Mouse (Mus musculus): ENCODE results near the gene Soga1.

Soga1 gene

GRCm38 (mm10) chr2:157078793-157079700, at the start of gene Soga1:
TSS of gene Soga1 (minus strand) at chr2:157079254.
- DNase-seq = peak; percentile 89 to 97

- peak; percentile 28 to 44 for DNase-seq
Observed at GRCm38 (mm10) chr2:157128072-157128471, 49.0 kb upstream of the Soga1 start.

GRCm38 (mm10) chr2:157127370-157127769, 48.3 kb upstream of the Soga1 start:
- no peak for DNase-seq

- DNase-seq = no peak
Observed at GRCm38 (mm10) chr2:157125246-157125645, 46.2 kb upstream of the Soga1 start.

- DNase-seq = no peak
Observed at GRCm38 (mm10) chr2:157121766-157122165, 42.7 kb upstream of the Soga1 start.

- DNase-seq = no peak
Observed at GRCm38 (mm10) chr2:157119075-157119474, 40.0 kb upstream of the Soga1 start.

- DNase-seq = no peak
Observed at GRCm38 (mm10) chr2:157118556-157118955, 39.5 kb upstream of the Soga1 start.

- DNase-seq = no peak
Observed at GRCm38 (mm10) chr2:157116964-157117363, 37.9 kb upstream of the Soga1 start.

GRCm38 (mm10) chr2:157108236-157108635, 29.2 kb upstream of the Soga1 start:
- DNase-seq = no peak

GRCm38 (mm10) chr2:157104454-157104853, 25.4 kb upstream of the Soga1 start:
- DNase-seq = no peak

- no peak for DNase-seq
Observed at GRCm38 (mm10) chr2:157102256-157102655, 23.2 kb upstream of the Soga1 start.

- DNase-seq = no peak
Observed at GRCm38 (mm10) chr2:157101650-157102049, 22.6 kb upstream of the Soga1 start.

- no peak for DNase-seq
Observed at GRCm38 (mm10) chr2:157100319-157100605, 21.2 kb upstream of the Soga1 start.

- peak; percentile 55 to 78 for DNase-seq
Observed at GRCm38 (mm10) chr2:157099532-157100318, 20.7 kb upstream of the Soga1 start.

- peak; percentile 71 to 84 for DNase-seq
Observed at GRCm38 (mm10) chr2:157095005-157095755, 16.1 kb upstream of the Soga1 start.

GRCm38 (mm10) chr2:157092024-157092423, 13.0 kb upstream of the Soga1 start:
- DNase-seq = peak; percentile 53 to 66

- DNase-seq = no peak
Observed at GRCm38 (mm10) chr2:157087536-157088317, 8.7 kb upstream of the Soga1 start.

- DNase-seq = no peak
Observed at GRCm38 (mm10) chr2:157086796-157087195, 7.7 kb upstream of the Soga1 start, which contains the start of gene Tldc2. TSS of gene Tldc2 (plus strand) at chr2:157087055.

GRCm38 (mm10) chr2:157084831-157085585, 6.0 kb upstream of the Soga1 start:
- DNase-seq = peak in 1 of 2 experiments; percentile 38

- DNase-seq = no peak
Observed at GRCm38 (mm10) chr2:157081960-157082359, 2.9 kb upstream of the Soga1 start.

- no peak for DNase-seq
Observed at GRCm38 (mm10) chr2:157081331-157081730, 2.3 kb upstream of the Soga1 start.

Measured in lung, postnatal 4 days (tissue).